Mouse (Mus musculus) testis, postnatal 10 days (tissue): ENCODE data around the gene Cyth1.
A peak's percentile ranks its signal among the peaks of the same experiment; 100 is the strongest.

ENCODE experiments used
- DNase-seq: peaks from one replicate; pipeline ENCODE4 v3.0.0; 2021; ENCODE audit warnings: low spot score

Cyth1 gene

GRCm38 (mm10) chr11:118197508-118198295 is 50.7 kb downstream of the Cyth1 start:
- DNase-seq, result peak; percentile 62

- DNase-seq, result no peak
Observed at GRCm38 (mm10) chr11:118196824-118197388, 51.5 kb downstream of the Cyth1 start.

GRCm38 (mm10) chr11:118193390-118194147 is 54.8 kb downstream of the Cyth1 start:
- peak; percentile 63 for DNase-seq

GRCm38 (mm10) chr11:118192973-118193372 is 55.4 kb downstream of the Cyth1 start:
- no peak for DNase-seq

GRCm38 (mm10) chr11:118182768-118183167 is 65.6 kb downstream of the Cyth1 start:
- no peak for DNase-seq

GRCm38 (mm10) chr11:118182353-118182752 is 66.0 kb downstream of the Cyth1 start:
- DNase-seq, result no peak

GRCm38 (mm10) chr11:118180199-118180598 is 68.2 kb downstream of the Cyth1 start:
- DNase-seq, result no peak

- no peak for DNase-seq
Observed at GRCm38 (mm10) chr11:118178236-118178635, 70.2 kb downstream of the Cyth1 start.

GRCm38 (mm10) chr11:118174752-118175151 is 73.6 kb downstream of the Cyth1 start:
- no peak for DNase-seq

- no peak for DNase-seq
Observed at GRCm38 (mm10) chr11:118172768-118173167, 75.6 kb downstream of the Cyth1 start.

GRCm38 (mm10) chr11:118170333-118170732 is 78.1 kb downstream of the Cyth1 start:
- no peak for DNase-seq

- DNase-seq, result no peak
Observed at GRCm38 (mm10) chr11:118168714-118169113, 79.7 kb downstream of the Cyth1 start.

GRCm38 (mm10) chr11:118166626-118167025 is 81.8 kb downstream of the Cyth1 start:
- no peak for DNase-seq

- peak; percentile 54 for DNase-seq
Observed at GRCm38 (mm10) chr11:118165681-118166080, 82.7 kb downstream of the Cyth1 start.

- no peak for DNase-seq
Observed at GRCm38 (mm10) chr11:118164566-118164965, 83.8 kb downstream of the Cyth1 start.

- DNase-seq, result no peak
Observed at GRCm38 (mm10) chr11:118162245-118162644, 86.1 kb downstream of the Cyth1 start.

GRCm38 (mm10) chr11:118161240-118161639 is 87.2 kb downstream of the Cyth1 start:
- no peak for DNase-seq

GRCm38 (mm10) chr11:118160763-118161162 is 87.6 kb downstream of the Cyth1 start:
- DNase-seq, result no peak

- DNase-seq, result no peak
Observed at GRCm38 (mm10) chr11:118158753-118159152, 89.6 kb downstream of the Cyth1 start.

- no peak for DNase-seq
Observed at GRCm38 (mm10) chr11:118156480-118157060, 91.8 kb downstream of the Cyth1 start.

- no peak for DNase-seq
Observed at GRCm38 (mm10) chr11:118152964-118153363, 95.4 kb downstream of the Cyth1 start.

GRCm38 (mm10) chr11:118151423-118152180 is 96.8 kb downstream of the Cyth1 start:
- no peak for DNase-seq
